Mouse (Mus musculus): ENCODE measurements around the gene Rnf130. TPM values are rescaled to one million over a fixed set of nuclear protein-coding genes. Genes with fewer than 3 reads are reported as not detected.

The Rnf130 gene
- polyA plus RNA-seq, 1 experiment from 2014 or later: 64.1 TPM

DNA sequence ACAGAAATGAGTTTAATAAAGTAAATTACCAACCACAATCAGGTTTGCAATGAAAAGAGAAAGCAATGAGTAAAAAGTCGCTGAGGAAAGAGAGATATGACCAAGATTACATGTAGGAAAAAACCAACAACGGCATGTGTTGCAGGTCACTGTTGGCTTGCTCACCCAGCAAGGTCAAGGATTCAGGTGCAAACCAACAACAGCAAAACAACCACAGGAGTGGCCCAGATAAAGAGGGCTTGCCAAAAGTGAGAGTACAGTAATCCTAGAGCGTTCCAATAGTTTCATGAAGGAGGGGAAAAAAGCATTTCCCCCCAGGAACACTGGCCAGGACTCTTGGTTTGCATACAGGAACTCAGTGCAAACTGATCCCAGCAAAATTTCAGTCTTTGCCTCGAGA lies 28.7 kb upstream of the Rnf130 start:
- no peak for ATAC-seq
- Histone ChIP-seq H3K4me3 (no peak overlapping the region), H3K36me3 (ENCODE audit: poor library complexity, severe bottlenecking) (no peaks in the 10 kb centered on the region), H3K27ac (no peak overlapping the region), H3K9me3 (replicated peaks) (no peaks in the 10 kb centered on the region), H3K9ac (no peak overlapping the region), H3K4me2 (no peak overlapping the region), H3K4me1 (no peaks in the 10 kb centered on the region), H3K27me3 (no peaks in the 10 kb centered on the region)
- 75% methylated on average over 4 of the region's 4 CpGs for WGBS

DNA sequence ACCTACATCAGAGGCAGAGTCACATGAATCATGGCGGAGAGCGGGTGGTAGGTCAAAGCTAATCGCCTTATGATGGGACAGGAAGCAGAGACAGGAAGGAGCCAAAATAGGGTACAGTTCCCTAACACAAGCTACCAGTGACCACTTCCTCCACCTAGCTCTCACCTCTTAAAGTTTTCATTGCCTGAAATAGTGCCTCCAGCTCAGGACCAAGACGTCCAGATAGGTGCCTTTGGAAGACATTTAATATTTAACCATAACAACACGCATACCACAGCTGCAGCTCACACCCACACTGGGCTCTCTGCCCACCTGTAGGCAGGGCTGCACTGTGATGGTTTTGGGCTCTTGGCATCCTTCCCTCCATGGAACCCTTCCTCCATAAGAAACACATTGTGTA lies 27.8 kb upstream of the Rnf130 start:
- Histone ChIP-seq H3K4me1 (no peaks in the 10 kb centered on the region), H3K9me3 (replicated peaks) (no peaks in the 10 kb centered on the region), H3K9ac (no peak overlapping the region), H3K27me3 (no peaks in the 10 kb centered on the region), H3K36me3 (ENCODE audit: poor library complexity, severe bottlenecking) (no peaks in the 10 kb centered on the region), H3K4me3 (no peak overlapping the region), H3K4me2 (no peak overlapping the region), H3K27ac (no peak overlapping the region)
- WGBS: 86% methylated on average over 5 of the region's 5 CpGs
- ATAC-seq: no peak

DNA sequence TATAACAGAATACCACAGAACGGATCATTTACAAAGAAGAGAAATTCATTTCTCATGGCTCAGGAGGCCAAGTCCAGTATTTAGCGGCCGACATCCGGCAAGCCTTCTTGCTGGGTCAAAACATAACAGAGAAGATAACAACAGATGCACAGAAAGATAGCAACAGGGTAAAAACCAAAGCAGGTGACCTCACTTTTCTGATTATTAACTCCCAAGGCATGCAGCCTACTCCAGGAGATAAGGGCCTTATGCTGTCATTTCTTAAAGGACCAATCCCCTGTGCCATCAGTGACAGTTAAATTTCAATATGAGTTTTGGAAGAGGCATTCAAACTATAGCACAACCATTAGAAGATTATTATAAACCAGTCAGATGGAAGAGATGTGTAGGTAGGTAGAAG lies 22.3 kb upstream of the Rnf130 start:
- Histone ChIP-seq H3K9ac (no peak overlapping the region), H3K4me2 (no peak overlapping the region), H3K9me3 (replicated peaks) (no peaks in the 10 kb centered on the region), H3K36me3 (ENCODE audit: poor library complexity, severe bottlenecking) (no peaks in the 10 kb centered on the region), H3K27me3 (no peaks in the 10 kb centered on the region), H3K4me3 (no peak overlapping the region), H3K27ac (no peak overlapping the region), H3K4me1 (0 out of 2 replicates have a peak, but pooled peaks cover under 1% of the 10 kb centered on the region)
- ATAC-seq: no peak
- WGBS: 97% methylated on average over 4 of the region's 4 CpGs

DNA sequence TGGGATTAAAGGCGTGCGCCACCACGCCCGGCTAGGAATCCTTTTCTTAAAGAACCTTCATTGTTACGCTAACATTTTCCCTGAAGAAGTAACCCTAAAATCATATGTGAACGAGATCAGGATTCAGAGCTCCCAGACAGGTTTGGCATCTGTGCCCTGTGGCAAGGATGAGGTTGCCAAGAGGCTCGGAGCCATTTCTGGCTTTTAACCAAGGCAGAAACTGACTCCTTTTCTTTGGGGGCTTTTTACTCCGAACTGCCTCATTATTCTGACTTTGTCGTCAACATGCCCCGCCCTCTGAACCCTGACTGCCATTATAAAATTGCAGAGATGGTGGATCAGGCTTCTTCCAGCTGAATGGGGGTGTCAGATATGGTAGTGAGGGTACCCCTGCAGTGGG lies 17.4 kb upstream of the Rnf130 start:
- H3K36me3 ChIP-seq (ENCODE audit: poor library complexity, severe bottlenecking): no peaks in the 10 kb centered on the region
- ATAC-seq: no peak

DNA sequence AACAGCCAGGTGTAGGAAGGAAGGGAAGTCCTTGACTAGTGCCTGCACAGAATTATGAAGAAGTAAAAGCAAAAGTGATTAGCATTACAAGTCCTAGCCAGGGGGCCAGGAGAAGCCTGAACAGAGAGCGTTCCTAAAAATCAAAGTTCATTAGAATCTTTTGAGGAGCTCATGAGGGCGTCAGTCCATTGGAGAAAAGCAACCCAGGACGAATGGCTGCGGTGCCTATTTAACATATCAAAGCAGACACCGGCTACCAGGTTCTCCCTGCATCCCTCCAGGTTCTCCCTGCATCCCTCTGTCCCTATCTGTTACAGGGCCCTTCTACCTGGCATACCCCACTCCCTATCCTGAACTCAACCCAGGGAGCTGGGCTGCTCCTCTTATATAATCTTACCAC lies 16.9 kb upstream of the Rnf130 start:
- Histone ChIP-seq H3K9me3 (replicated peaks) (no peaks in the 10 kb centered on the region), H3K36me3 (ENCODE audit: poor library complexity, severe bottlenecking) (no peaks in the 10 kb centered on the region), H3K4me3 (no peak overlapping the region), H3K27ac (no peak overlapping the region), H3K4me1 (0 out of 2 replicates have a peak, but pooled peaks cover 5% of the 10 kb centered on the region), H3K9ac (no peak overlapping the region), H3K4me2 (no peak overlapping the region), H3K27me3 (no peaks in the 10 kb centered on the region)
- WGBS: 11% methylated on average over 5 of the region's 5 CpGs
- ATAC-seq: no peak

More for the DNA sequence above, 17.4 kb upstream of the Rnf130 start:
- 66% methylated on average over 10 of the region's 10 CpGs for WGBS
- no peak overlapping the region for H3K27ac ChIP-seq
- H3K9ac ChIP-seq: no peak overlapping the region
- no peak overlapping the region for H3K4me2 ChIP-seq
- no peaks in the 10 kb centered on the region for H3K9me3 ChIP-seq (replicated peaks)
- 0 out of 2 replicates have a peak, but pooled peaks cover 5% of the 10 kb centered on the region for H3K4me1 ChIP-seq
- no peak overlapping the region for H3K4me3 ChIP-seq
- H3K27me3 ChIP-seq: no peaks in the 10 kb centered on the region

DNA sequence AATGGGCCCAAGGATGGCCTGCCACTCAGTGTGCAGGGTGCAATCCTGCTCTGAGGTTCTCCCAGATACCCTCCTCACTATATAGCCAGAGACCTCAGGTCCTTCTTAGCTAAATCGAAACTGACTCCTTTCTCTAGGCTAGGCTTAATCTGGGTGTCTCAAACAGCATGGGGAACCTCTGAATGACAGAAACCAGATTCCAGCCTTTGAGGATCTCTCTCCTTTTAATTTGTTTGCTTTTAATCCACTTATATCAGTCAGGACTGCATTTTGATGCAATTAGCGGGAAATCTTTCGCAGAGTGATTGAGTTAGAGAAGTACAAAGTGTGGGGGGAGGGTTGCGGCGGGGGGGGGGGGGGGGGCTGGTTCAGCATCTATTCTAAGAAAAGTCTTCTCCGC lies 12.1 kb upstream of the Rnf130 start:
- no peaks in the 10 kb centered on the region for H3K9me3 ChIP-seq (replicated peaks)
- no peak overlapping the region for H3K9ac ChIP-seq
- no peak overlapping the region for H3K4me3 ChIP-seq
- no peak for ATAC-seq
- no peaks in the 10 kb centered on the region for H3K36me3 ChIP-seq (ENCODE audit: poor library complexity, severe bottlenecking)
- no peak overlapping the region for H3K27ac ChIP-seq
- 0 out of 2 replicates have a peak, but pooled peaks cover 3% of the 10 kb centered on the region for H3K4me1 ChIP-seq
- no peaks in the 10 kb centered on the region for H3K27me3 ChIP-seq
- H3K4me2 ChIP-seq: no peak overlapping the region
- WGBS: 59% methylated on average over 6 of the region's 6 CpGs

DNA sequence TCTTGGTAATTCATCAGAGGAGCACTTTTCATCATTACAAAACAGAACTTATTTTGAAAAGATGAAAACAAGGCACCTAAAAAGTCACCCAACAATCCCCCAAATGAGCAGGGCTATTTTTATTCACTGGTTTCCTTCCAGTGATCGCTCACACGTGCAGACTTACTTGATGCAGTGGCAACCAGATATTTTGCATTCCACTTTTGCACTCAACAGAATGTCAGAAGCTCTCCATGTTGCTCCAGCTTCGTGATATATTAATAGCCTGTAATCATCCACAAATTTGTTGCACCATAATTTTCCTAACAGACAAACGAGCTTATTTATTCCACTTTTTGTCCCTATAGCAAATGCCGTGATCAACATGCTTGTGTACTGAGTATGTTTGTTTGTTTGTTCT lies 8.6 kb upstream of the Rnf130 start:
- no peak overlapping the region for H3K27ac ChIP-seq
- 79% methylated on average over 5 of the region's 5 CpGs for WGBS
- H3K36me3 ChIP-seq (ENCODE audit: poor library complexity, severe bottlenecking): no peaks in the 10 kb centered on the region
- H3K4me2 ChIP-seq: no peak overlapping the region
- H3K9ac ChIP-seq: no peak overlapping the region
- H3K4me1 ChIP-seq: no peaks in the 10 kb centered on the region
- H3K9me3 ChIP-seq (replicated peaks): no peaks in the 10 kb centered on the region
- no peak for ATAC-seq
- no peaks in the 10 kb centered on the region for H3K27me3 ChIP-seq
- H3K4me3 ChIP-seq: no peak overlapping the region

DNA sequence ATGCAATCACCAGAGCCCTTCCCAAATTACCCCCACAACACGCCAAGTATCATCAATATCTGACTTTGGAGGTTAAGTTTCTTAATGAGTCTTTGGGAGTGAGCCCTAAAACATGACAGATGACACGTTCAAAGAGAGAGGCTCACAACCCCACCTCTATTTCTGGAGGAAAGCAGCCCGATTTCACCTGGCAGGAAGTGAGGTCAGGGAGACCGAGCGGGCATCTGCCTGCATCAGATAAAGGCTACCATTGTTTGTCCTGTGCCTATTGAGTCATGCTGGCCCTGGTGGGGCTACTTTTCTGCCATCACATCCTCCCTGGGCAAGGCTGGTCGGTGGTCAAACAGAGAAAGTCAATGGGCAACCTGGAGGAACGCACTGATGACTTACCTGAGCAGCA lies 7.6 kb upstream of the Rnf130 start:
- no peak overlapping the region for H3K27ac ChIP-seq
- no peaks in the 10 kb centered on the region for H3K27me3 ChIP-seq
- no peaks in the 10 kb centered on the region for H3K36me3 ChIP-seq (ENCODE audit: poor library complexity, severe bottlenecking)
- H3K4me2 ChIP-seq: no peak overlapping the region
- H3K4me3 ChIP-seq: no peak overlapping the region
- no peaks in the 10 kb centered on the region for H3K4me1 ChIP-seq
- H3K9me3 ChIP-seq (replicated peaks): no peaks in the 10 kb centered on the region
- no peak for ATAC-seq
- no peak overlapping the region for H3K9ac ChIP-seq
- 82% methylated on average over 7 of the region's 7 CpGs for WGBS

DNA sequence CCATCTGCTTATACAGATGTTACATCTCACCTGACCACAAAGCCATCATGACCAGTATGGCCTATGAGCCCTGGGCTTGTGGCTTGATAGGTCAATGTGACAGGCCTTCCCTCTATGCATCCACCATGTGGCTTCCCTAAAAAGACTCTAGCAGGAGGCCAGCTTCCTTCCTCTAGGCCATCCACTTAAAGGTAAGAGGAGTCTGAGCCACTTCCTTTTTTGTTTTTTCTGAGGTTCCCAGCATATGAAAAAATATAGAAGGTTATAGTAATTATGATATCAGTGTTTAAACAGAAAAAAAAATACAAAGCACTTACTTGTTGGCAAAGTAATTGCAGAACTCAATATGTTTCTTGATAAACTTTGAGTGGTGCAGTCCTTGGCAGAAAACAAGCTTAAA lies 6.3 kb upstream of the Rnf130 start:
- peaks cover 6% of the 10 kb centered on the region; the same call in 1 of the 2 replicates for H3K27me3 ChIP-seq
- H3K9ac ChIP-seq: no peak overlapping the region
- no peak overlapping the region for H3K27ac ChIP-seq
- H3K4me3 ChIP-seq: no peak overlapping the region
- H3K9me3 ChIP-seq (replicated peaks): no peaks in the 10 kb centered on the region
- H3K4me2 ChIP-seq: no peak overlapping the region
- H3K36me3 ChIP-seq (ENCODE audit: poor library complexity, severe bottlenecking): no peaks in the 10 kb centered on the region
- ATAC-seq: no peak
- no peaks in the 10 kb centered on the region for H3K4me1 ChIP-seq

DNA sequence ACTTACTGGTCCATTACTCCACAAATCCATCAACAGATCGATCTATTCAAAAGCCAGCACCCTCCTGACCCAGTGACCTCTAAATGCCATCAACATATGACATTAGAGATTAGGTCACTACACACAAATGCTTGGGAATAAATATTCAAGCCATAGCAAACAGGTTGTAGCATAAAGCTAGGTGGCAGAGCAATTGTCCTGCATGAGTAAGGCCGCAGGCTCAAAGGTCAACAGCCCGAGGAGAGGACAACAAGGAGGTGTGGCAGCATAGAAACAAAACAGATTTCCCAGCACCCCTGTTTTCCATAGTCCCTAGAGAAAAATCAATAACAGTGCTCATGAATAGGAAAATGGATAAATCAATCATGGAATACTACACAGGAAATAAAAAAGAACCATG lies 3.1 kb upstream of the Rnf130 start:
- no peaks in the 10 kb centered on the region for H3K9me3 ChIP-seq (replicated peaks)
- no peaks in the 10 kb centered on the region for H3K36me3 ChIP-seq (ENCODE audit: poor library complexity, severe bottlenecking)
- peaks cover 7% of the 10 kb centered on the region; the same call in 1 of the 2 replicates for H3K27me3 ChIP-seq
- peaks cover 7% of the 10 kb centered on the region for H3K4me1 ChIP-seq
- H3K4me3 ChIP-seq: no peak overlapping the region
- H3K27ac ChIP-seq: no peak overlapping the region
- ATAC-seq: no peak
- H3K4me2 ChIP-seq: no peak overlapping the region
- 70% methylated on average over 3 of the region's 3 CpGs for WGBS
- no peak overlapping the region for H3K9ac ChIP-seq

DNA sequence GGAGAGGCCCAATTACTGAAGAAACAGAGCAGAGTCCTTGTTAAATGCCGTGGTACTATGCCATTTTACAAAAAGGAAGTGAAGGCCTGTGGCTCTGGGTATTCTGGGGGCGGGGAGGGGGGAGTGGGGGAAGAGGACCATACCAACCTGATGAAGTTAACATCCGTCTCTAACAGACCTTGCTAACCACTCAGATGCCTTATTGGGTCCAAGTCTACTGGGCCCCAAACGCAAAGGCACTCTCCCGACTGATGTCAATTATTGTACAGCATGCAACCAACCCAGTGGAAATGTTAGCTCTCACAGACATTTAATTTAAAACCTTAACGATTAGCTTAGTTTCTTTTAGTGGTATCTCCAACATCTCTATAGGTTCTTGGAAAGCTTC lies 707 bp upstream of the Rnf130 start:
- H3K9ac ChIP-seq: no peak overlapping the region
- peaks cover 7% of the 10 kb centered on the region; the same call in 1 of the 2 replicates for H3K27me3 ChIP-seq
- H3K4me1 ChIP-seq: peaks cover 30% of the 10 kb centered on the region
- peak overlapping the region; percentile 72 for H3K4me2 ChIP-seq
- H3K4me3 ChIP-seq: peak overlapping the region; percentile 98
- ATAC-seq: peak; percentile 48
- WGBS: 59% methylated on average over 6 of the region's 6 CpGs
- peak overlapping the region; percentile 93 for H3K27ac ChIP-seq
- no peaks in the 10 kb centered on the region for H3K36me3 ChIP-seq (ENCODE audit: poor library complexity, severe bottlenecking)
- no peaks in the 10 kb centered on the region for H3K9me3 ChIP-seq (replicated peaks)

DNA sequence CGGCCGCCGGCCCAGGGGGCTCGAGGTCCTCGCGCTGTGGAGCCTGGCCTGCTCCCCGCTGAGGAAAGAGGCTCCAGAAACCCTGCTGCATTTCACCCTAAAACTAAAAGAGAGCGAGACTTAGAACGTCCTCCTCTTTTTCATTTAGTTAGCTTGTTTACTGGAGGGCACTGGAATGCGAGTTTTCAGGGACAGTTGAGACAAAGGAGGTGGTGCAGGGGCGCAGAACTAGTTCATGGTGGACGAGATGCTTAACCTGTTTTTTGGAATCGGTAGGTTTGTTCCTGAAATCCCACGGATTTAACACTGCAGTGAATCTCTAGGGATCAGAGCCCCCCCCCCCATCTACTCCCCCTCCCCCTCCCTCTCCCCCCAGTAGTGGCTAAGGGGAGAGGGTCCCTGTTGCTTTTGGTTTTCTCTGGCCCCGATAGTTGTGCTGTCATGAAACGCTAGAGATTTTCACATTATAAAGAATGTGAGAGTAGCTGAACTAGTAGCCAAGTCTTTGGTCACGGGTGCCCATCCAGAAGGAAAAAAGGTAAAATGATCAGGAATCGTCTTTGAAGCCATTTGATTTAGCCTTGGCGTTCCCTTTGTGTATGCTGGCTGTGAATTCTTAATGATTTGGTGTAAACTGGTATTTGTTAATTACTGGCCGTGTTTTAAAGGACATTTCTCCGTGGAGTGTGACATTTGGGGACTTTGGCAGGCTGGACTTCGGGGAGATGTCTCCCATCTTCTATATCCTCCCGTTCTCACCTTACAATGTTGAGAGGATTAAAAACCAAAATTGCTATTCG lies 775 bp downstream of the Rnf130 start:
- H3K4me3 ChIP-seq: peak overlapping the region; percentile 98

More for the DNA sequence above, 775 bp downstream of the Rnf130 start:
- H3K27ac ChIP-seq: peak overlapping the region; percentile 93
- H3K27me3 ChIP-seq: peaks cover 7% of the 10 kb centered on the region; the same call in 1 of the 2 replicates
- H3K4me2 ChIP-seq: peak overlapping the region; percentile 72
- ATAC-seq: peak; percentile 30; the same call in 1 of the 2 replicates
- H3K36me3 ChIP-seq (ENCODE audit: poor library complexity, severe bottlenecking): no peaks in the 10 kb centered on the region
- peak overlapping the region; percentile 99 for H3K9ac ChIP-seq
- peaks cover 37% of the 10 kb centered on the region for H3K4me1 ChIP-seq
- H3K9me3 ChIP-seq (replicated peaks): no peaks in the 10 kb centered on the region
- 2% methylated on average over 22 of the region's 24 CpGs for WGBS
